Mouse (Mus musculus): ENCODE results near the gene Btnl1.

Btnl1 gene

GRCm38 (mm10) chr17:34384699-34385098 is 7.8 kb downstream of the Btnl1 start:
- no peak for DNase-seq (ENCODE audit: low spot score)

GRCm38 (mm10) chr17:34386656-34387055 is 9.7 kb downstream of the Btnl1 start:
- DNase-seq (ENCODE audit: low spot score) = no peak

- DNase-seq (ENCODE audit: low spot score) = peak; percentile 59
These were observed 11.6 kb downstream of the Btnl1 start for GRCm38 (mm10) chr17:34388513-34388912.

GRCm38 (mm10) chr17:34391507-34391906 is 14.6 kb downstream of the Btnl1 start:
- DNase-seq (ENCODE audit: low spot score) = no peak

- peak; percentile 77 for DNase-seq (ENCODE audit: low spot score)
These were observed 15.4 kb downstream of the Btnl1 start for GRCm38 (mm10) chr17:34392321-34392720.

GRCm38 (mm10) chr17:34397357-34397756 is 20.4 kb downstream of the Btnl1 start:
- DNase-seq (ENCODE audit: low spot score) = no peak

- peak; percentile 90 for DNase-seq (ENCODE audit: low spot score)
These were observed 21.3 kb downstream of the Btnl1 start for GRCm38 (mm10) chr17:34398058-34398710.

- DNase-seq (ENCODE audit: low spot score) = peak; percentile 93
These were observed 21.9 kb downstream of the Btnl1 start, which contains the start of gene BC051142 for GRCm38 (mm10) chr17:34398711-34399393. TSS of gene BC051142 (plus strand) at chr17:34398820.

- DNase-seq (ENCODE audit: low spot score) = peak; percentile 51
These were observed 22.4 kb downstream of the Btnl1 start for GRCm38 (mm10) chr17:34399394-34399715.

GRCm38 (mm10) chr17:34411117-34411516 is 34.2 kb downstream of the Btnl1 start:
- peak; percentile 78 for DNase-seq (ENCODE audit: low spot score)

GRCm38 (mm10) chr17:34420014-34420413 is 43.1 kb downstream of the Btnl1 start:
- no peak for DNase-seq (ENCODE audit: low spot score)

GRCm38 (mm10) chr17:34427597-34427996 is 50.7 kb downstream of the Btnl1 start:
- no peak for DNase-seq (ENCODE audit: low spot score)
